Mouse (Mus musculus): ENCODE results near the gene Armc12.

- TF ChIP-seq CTCF (IDR thresholded peaks at IDR 0.05; ENCODE audit: low read depth) (no peak), EP300 (IDR thresholded peaks at IDR 0.05; ENCODE audit: low read depth) (no peak)
Observed at GRCm38 (mm10) chr17:28518615-28519071, 12.0 kb upstream of the Armc12 start.
